Mouse (Mus musculus): ENCODE data around the gene Bach1. TPM values are rescaled to one million over a fixed set of nuclear protein-coding genes. Genes with fewer than 3 reads are reported as not detected.

Gene Bach1
- polyA plus RNA-seq, 1 experiment = 8.8 TPM

- no peak for TF ChIP-seq MAX (IDR thresholded peaks at IDR 0.05; ENCODE audit: low read depth)
- no peak for TF ChIP-seq E2F4 (IDR thresholded peaks at IDR 0.05; ENCODE audit: insufficient read depth)
- TF ChIP-seq POLR2A (IDR thresholded peaks at IDR 0.05; ENCODE audit: insufficient read length, low read depth) = no peak
- no peak for TF ChIP-seq MYOG (IDR thresholded peaks at IDR 0.05; ENCODE audit: control insufficient read depth in 1 of 3, insufficient read depth in 1 of 3, insufficient read length in 2 of 3, low read depth in 2 of 3)
- TF ChIP-seq TCF3 (IDR thresholded peaks at IDR 0.05; ENCODE audit: insufficient read length, low read depth) = no peak
- TF ChIP-seq CEBPB (IDR thresholded peaks at IDR 0.05; ENCODE audit: insufficient read depth, poor library complexity, severe bottlenecking) = no peak
- no peak for TF ChIP-seq SRF (IDR thresholded peaks at IDR 0.05; ENCODE audit: control insufficient read depth, insufficient read length, low read depth)
- no peak for TF ChIP-seq MYOD1 (IDR thresholded peaks at IDR 0.05; ENCODE audit: control insufficient read depth in 1 of 3, insufficient read length in 2 of 3, low read depth in 2 of 3)
- TF ChIP-seq POLR2AphosphoS2 (IDR thresholded peaks at IDR 0.05; ENCODE audit: insufficient read length, low read depth) = no peak
- TF ChIP-seq REST (IDR thresholded peaks at IDR 0.05; ENCODE audit: insufficient read depth, insufficient read length) = no peak
- TF ChIP-seq TCF12 (IDR thresholded peaks at IDR 0.05; ENCODE audit: insufficient read depth, poor library complexity, severe bottlenecking) = no peak
- Histone ChIP-seq H3K4me3 (no peak overlapping the region), H3ac (ENCODE audit: control insufficient read depth, insufficient read length) (no peak overlapping the region), H3K36me3 (ENCODE audit: control insufficient read depth, insufficient read depth) (no peaks in the 10 kb centered on the region), H3K27me3 (ENCODE audit: control insufficient read depth, insufficient read depth, insufficient read length) (no peaks in the 10 kb centered on the region), H3K4me2 (ENCODE audit: low read depth) (no peak overlapping the region), H3K79me2 (ENCODE audit: control insufficient read depth, insufficient read depth) (peaks cover 88% of the 10 kb centered on the region)
Observed at GRCm38 (mm10) chr16:87702881-87703280, 4.1 kb downstream of the Bach1 start.

GRCm38 (mm10) chr16:87704225-87704624 is 5.5 kb downstream of the Bach1 start:
- H3K4me3 ChIP-seq = no peak overlapping the region
- no peak overlapping the region for H3K4me2 ChIP-seq (ENCODE audit: low read depth)
- H3K27me3 ChIP-seq (ENCODE audit: control insufficient read depth, insufficient read depth, insufficient read length) = no peaks in the 10 kb centered on the region
- no peak overlapping the region for H3ac ChIP-seq (ENCODE audit: control insufficient read depth, insufficient read length)
- TF ChIP-seq CEBPB (IDR thresholded peaks at IDR 0.05; ENCODE audit: insufficient read depth, poor library complexity, severe bottlenecking) = no peak
- TF ChIP-seq POLR2A (IDR thresholded peaks at IDR 0.05; ENCODE audit: insufficient read length, low read depth) = no peak
- no peak for TF ChIP-seq E2F4 (IDR thresholded peaks at IDR 0.05; ENCODE audit: insufficient read depth)
- TF ChIP-seq POLR2AphosphoS2 (IDR thresholded peaks at IDR 0.05; ENCODE audit: insufficient read length, low read depth) = no peak
- TF ChIP-seq TCF3 (IDR thresholded peaks at IDR 0.05; ENCODE audit: insufficient read length, low read depth) = no peak
- TF ChIP-seq MAX (IDR thresholded peaks at IDR 0.05; ENCODE audit: low read depth) = no peak
- no peak for TF ChIP-seq USF1 (IDR thresholded peaks at IDR 0.05; ENCODE audit: low read depth)
- TF ChIP-seq MYOG (IDR thresholded peaks at IDR 0.05; ENCODE audit: control insufficient read depth in 1 of 3, insufficient read depth in 1 of 3, insufficient read length in 2 of 3, low read depth in 2 of 3) = no peak
- TF ChIP-seq SRF (IDR thresholded peaks at IDR 0.05; ENCODE audit: control insufficient read depth, insufficient read length, low read depth) = no peak
- TF ChIP-seq TCF12 (IDR thresholded peaks at IDR 0.05; ENCODE audit: insufficient read depth, poor library complexity, severe bottlenecking) = no peak
- no peak for TF ChIP-seq MYOD1 (IDR thresholded peaks at IDR 0.05; ENCODE audit: control insufficient read depth in 1 of 3, insufficient read length in 2 of 3, low read depth in 2 of 3)
- no peak for TF ChIP-seq REST (IDR thresholded peaks at IDR 0.05; ENCODE audit: insufficient read depth, insufficient read length)
- H3K36me3 ChIP-seq (ENCODE audit: control insufficient read depth, insufficient read depth) = no peaks in the 10 kb centered on the region
- H3K79me2 ChIP-seq (ENCODE audit: control insufficient read depth, insufficient read depth) = peaks cover 100% of the 10 kb centered on the region

- Histone ChIP-seq H3K4me3 (no peak overlapping the region), H3K4me2 (ENCODE audit: low read depth) (no peak overlapping the region), H3K36me3 (ENCODE audit: control insufficient read depth, insufficient read depth) (no peaks in the 10 kb centered on the region), H3K79me2 (ENCODE audit: control insufficient read depth, insufficient read depth) (peaks cover 100% of the 10 kb centered on the region), H3ac (ENCODE audit: control insufficient read depth, insufficient read length) (no peak overlapping the region), H3K27me3 (ENCODE audit: control insufficient read depth, insufficient read depth, insufficient read length) (no peaks in the 10 kb centered on the region)
- no peak for TF ChIP-seq CEBPB (IDR thresholded peaks at IDR 0.05; ENCODE audit: insufficient read depth, poor library complexity, severe bottlenecking)
- no peak for TF ChIP-seq SRF (IDR thresholded peaks at IDR 0.05; ENCODE audit: control insufficient read depth, insufficient read length, low read depth)
- TF ChIP-seq E2F4 (IDR thresholded peaks at IDR 0.05; ENCODE audit: insufficient read depth) = no peak
- TF ChIP-seq POLR2AphosphoS2 (IDR thresholded peaks at IDR 0.05; ENCODE audit: insufficient read length, low read depth) = no peak
- TF ChIP-seq MAX (IDR thresholded peaks at IDR 0.05; ENCODE audit: low read depth) = no peak
- no peak for TF ChIP-seq TCF3 (IDR thresholded peaks at IDR 0.05; ENCODE audit: insufficient read length, low read depth)
- no peak for TF ChIP-seq POLR2A (IDR thresholded peaks at IDR 0.05; ENCODE audit: insufficient read length, low read depth)
- no peak for TF ChIP-seq USF1 (IDR thresholded peaks at IDR 0.05; ENCODE audit: low read depth)
- TF ChIP-seq REST (IDR thresholded peaks at IDR 0.05; ENCODE audit: insufficient read depth, insufficient read length) = no peak
- no peak for TF ChIP-seq MYOG (IDR thresholded peaks at IDR 0.05; ENCODE audit: control insufficient read depth in 1 of 3, insufficient read depth in 1 of 3, insufficient read length in 2 of 3, low read depth in 2 of 3)
- TF ChIP-seq MYOD1 (IDR thresholded peaks at IDR 0.05; ENCODE audit: control insufficient read depth in 1 of 3, insufficient read length in 2 of 3, low read depth in 2 of 3) = no peak
- no peak for TF ChIP-seq TCF12 (IDR thresholded peaks at IDR 0.05; ENCODE audit: insufficient read depth, poor library complexity, severe bottlenecking)
Observed at GRCm38 (mm10) chr16:87705892-87706589, 7.3 kb downstream of the Bach1 start.

DNA sequence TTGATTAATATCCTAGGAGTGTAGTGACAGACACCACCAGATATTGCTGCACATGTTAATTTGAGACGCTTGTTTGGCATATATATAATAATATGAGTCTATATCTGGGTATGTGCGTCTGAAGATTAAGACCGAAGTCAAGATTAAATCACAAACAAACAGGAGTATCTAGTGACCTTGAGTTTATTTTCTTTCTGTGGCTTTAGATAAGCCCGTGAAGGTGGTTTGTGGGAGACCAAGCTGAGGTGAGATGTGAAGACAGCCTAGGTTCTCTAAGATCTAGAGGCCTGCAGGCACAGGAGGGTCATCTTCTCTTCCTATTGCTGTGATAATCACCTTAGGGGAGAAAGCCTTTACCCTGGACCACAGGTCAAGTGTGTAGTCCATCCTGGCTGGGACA is 8.6 kb downstream of the Bach1 start:
- Histone ChIP-seq H3K4me3 (no peak overlapping the region), H3ac (ENCODE audit: control insufficient read depth, insufficient read length) (no peak overlapping the region), H3K36me3 (ENCODE audit: control insufficient read depth, insufficient read depth) (no peaks in the 10 kb centered on the region), H3K4me2 (ENCODE audit: low read depth) (no peak overlapping the region), H3K27me3 (ENCODE audit: control insufficient read depth, insufficient read depth, insufficient read length) (no peaks in the 10 kb centered on the region), H3K79me2 (ENCODE audit: control insufficient read depth, insufficient read depth) (peaks cover 100% of the 10 kb centered on the region)
- TF ChIP-seq TCF3 (IDR thresholded peaks at IDR 0.05; ENCODE audit: insufficient read length, low read depth) = no peak
- no peak for TF ChIP-seq POLR2AphosphoS2 (IDR thresholded peaks at IDR 0.05; ENCODE audit: insufficient read length, low read depth)
- TF ChIP-seq MAX (IDR thresholded peaks at IDR 0.05; ENCODE audit: low read depth) = no peak
- no peak for TF ChIP-seq USF1 (IDR thresholded peaks at IDR 0.05; ENCODE audit: low read depth)
- TF ChIP-seq MYOD1 (IDR thresholded peaks at IDR 0.05; ENCODE audit: control insufficient read depth in 1 of 3, insufficient read length in 2 of 3, low read depth in 2 of 3) = no peak
- no peak for TF ChIP-seq MYOG (IDR thresholded peaks at IDR 0.05; ENCODE audit: control insufficient read depth in 1 of 3, insufficient read depth in 1 of 3, insufficient read length in 2 of 3, low read depth in 2 of 3)
- no peak for TF ChIP-seq POLR2A (IDR thresholded peaks at IDR 0.05; ENCODE audit: insufficient read length, low read depth)
- TF ChIP-seq REST (IDR thresholded peaks at IDR 0.05; ENCODE audit: insufficient read depth, insufficient read length) = no peak
- no peak for TF ChIP-seq E2F4 (IDR thresholded peaks at IDR 0.05; ENCODE audit: insufficient read depth)
- TF ChIP-seq TCF12 (IDR thresholded peaks at IDR 0.05; ENCODE audit: insufficient read depth, poor library complexity, severe bottlenecking) = no peak
- TF ChIP-seq SRF (IDR thresholded peaks at IDR 0.05; ENCODE audit: control insufficient read depth, insufficient read length, low read depth) = no peak
- TF ChIP-seq CEBPB (IDR thresholded peaks at IDR 0.05; ENCODE audit: insufficient read depth, poor library complexity, severe bottlenecking) = no peak

Measured in myocyte (in vitro differentiated cells).